Mouse (Mus musculus): Measurements from ENCODE around the gene Gnas. TPM values are rescaled to one million over a fixed set of nuclear protein-coding genes. Genes with fewer than 3 reads are reported as not detected.
A peak's percentile ranks its signal among the peaks of the same experiment; 100 is the strongest.

Gnas gene
- 1,800 and 1,897 TPM in 2 replicates for polyA plus RNA-seq (2014; fragmentation: Nextera tagmentation; extraction: Ambion mirVana)

GRCm38 (mm10) chr2:174284011-174284410 is at the start of gene Gnas:
Gene Gnas, plus strand, starts transcription at chr2:174284320.
- peak within 1 kb of the TSS; percentile 49 for H3K4me2 ChIP-seq (replicated peaks)
- peaks cover 56% of the 10 kb centered on the region for H3K27me3 ChIP-seq (ENCODE audit: control insufficient read depth, insufficient read depth, low read length)
- H3K27ac ChIP-seq: no peak within 1 kb of the TSS
- WGBS: 60% methylated on average over 19 of the region's 19 CpGs
- H3K9ac ChIP-seq: no peak within 1 kb of the TSS; the same call in 1 of the 2 replicates
- 0 out of 2 replicates have a peak, but pooled peaks cover 3% of the 10 kb centered on the region for H3K4me1 ChIP-seq (replicated peaks; ENCODE audit: control insufficient read depth, insufficient read depth, low read length)
- peak within 1 kb of the TSS; percentile 26 for H3K4me3 ChIP-seq (replicated peaks; ENCODE audit: low read length)
- peak; percentile 50; the same call in 1 of the 2 replicates for ATAC-seq (ENCODE audit: low FRiP score)
- peaks cover 23% of the 10 kb centered on the region for H3K9me3 ChIP-seq (ENCODE audit: control insufficient read depth, low read length)
- DNase-seq (ENCODE audit: low spot score): peak; percentile 61
- peaks cover 61% of the 10 kb centered on the region for H3K36me3 ChIP-seq (replicated peaks; ENCODE audit: control insufficient read depth, insufficient read depth)

GRCm38 (mm10) chr2:174242431-174242830 is 41.7 kb upstream of the Gnas start:
- WGBS: 87% methylated on average over 5 of the region's 5 CpGs
- H3K4me2 ChIP-seq (replicated peaks): no peak overlapping the region
- no peaks in the 10 kb centered on the region for H3K4me1 ChIP-seq (replicated peaks; ENCODE audit: control insufficient read depth, insufficient read depth, low read length)
- H3K9ac ChIP-seq: no peak overlapping the region
- H3K27me3 ChIP-seq (ENCODE audit: control insufficient read depth, insufficient read depth, low read length): no peaks in the 10 kb centered on the region
- H3K36me3 ChIP-seq (replicated peaks; ENCODE audit: control insufficient read depth, insufficient read depth): no peaks in the 10 kb centered on the region
- ATAC-seq (ENCODE audit: low FRiP score) (no peak), DNase-seq (ENCODE audit: low spot score) (no peak)
- no peak overlapping the region for H3K27ac ChIP-seq
- H3K4me3 ChIP-seq (replicated peaks; ENCODE audit: low read length): no peak overlapping the region
- peaks cover 8% of the 10 kb centered on the region; the same call in 1 of the 2 replicates for H3K9me3 ChIP-seq (ENCODE audit: control insufficient read depth, low read length)

- H3K36me3 ChIP-seq (replicated peaks; ENCODE audit: control insufficient read depth, insufficient read depth): no peaks in the 10 kb centered on the region
- no peaks in the 10 kb centered on the region for H3K27me3 ChIP-seq (ENCODE audit: control insufficient read depth, insufficient read depth, low read length)
- DNase-seq (ENCODE audit: low spot score) (no peak), ATAC-seq (ENCODE audit: low FRiP score) (no peak)
- no peak overlapping the region for H3K4me2 ChIP-seq (replicated peaks)
- H3K4me3 ChIP-seq (replicated peaks; ENCODE audit: low read length): no peak overlapping the region
- no peaks in the 10 kb centered on the region for H3K4me1 ChIP-seq (replicated peaks; ENCODE audit: control insufficient read depth, insufficient read depth, low read length)
- H3K27ac ChIP-seq: no peak overlapping the region
- H3K9ac ChIP-seq: no peak overlapping the region
- no peaks in the 10 kb centered on the region for H3K9me3 ChIP-seq (ENCODE audit: control insufficient read depth, low read length)
Observed at GRCm38 (mm10) chr2:174251963-174252362, 32.2 kb upstream of the Gnas start.

DNA sequence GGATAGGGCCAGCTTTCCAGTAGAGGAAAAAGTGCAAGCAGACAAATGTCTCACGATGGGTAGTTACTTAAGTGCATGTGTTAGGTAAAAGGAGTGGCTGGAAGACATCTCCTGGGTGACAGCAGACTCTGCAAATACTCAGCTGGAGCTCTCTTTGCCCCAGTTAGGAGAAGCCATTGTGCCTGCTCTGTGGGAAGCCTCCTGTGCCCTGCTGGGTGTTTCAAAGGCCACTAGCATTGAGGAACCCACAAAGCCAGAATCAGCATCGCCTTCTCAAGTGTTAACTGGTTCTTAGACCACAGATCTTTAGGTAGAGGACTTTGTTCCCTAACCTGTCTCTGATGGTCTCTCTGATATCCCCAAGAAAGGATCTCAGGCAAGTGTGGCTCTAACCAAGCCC is 26.8 kb upstream of the Gnas start:
- DNase-seq (ENCODE audit: low spot score) (no peak), ATAC-seq (ENCODE audit: low FRiP score) (no peak)
- no peak overlapping the region for H3K4me3 ChIP-seq (replicated peaks; ENCODE audit: low read length)
- no peaks in the 10 kb centered on the region for H3K36me3 ChIP-seq (replicated peaks; ENCODE audit: control insufficient read depth, insufficient read depth)
- H3K9me3 ChIP-seq (ENCODE audit: control insufficient read depth, low read length): no peaks in the 10 kb centered on the region
- no peak overlapping the region for H3K27ac ChIP-seq
- H3K4me1 ChIP-seq (replicated peaks; ENCODE audit: control insufficient read depth, insufficient read depth, low read length): no peaks in the 10 kb centered on the region
- WGBS: 16% methylated on average over 2 of the region's 2 CpGs
- H3K4me2 ChIP-seq (replicated peaks): no peak overlapping the region
- H3K9ac ChIP-seq: no peak overlapping the region
- H3K27me3 ChIP-seq (ENCODE audit: control insufficient read depth, insufficient read depth, low read length): no peaks in the 10 kb centered on the region

DNA sequence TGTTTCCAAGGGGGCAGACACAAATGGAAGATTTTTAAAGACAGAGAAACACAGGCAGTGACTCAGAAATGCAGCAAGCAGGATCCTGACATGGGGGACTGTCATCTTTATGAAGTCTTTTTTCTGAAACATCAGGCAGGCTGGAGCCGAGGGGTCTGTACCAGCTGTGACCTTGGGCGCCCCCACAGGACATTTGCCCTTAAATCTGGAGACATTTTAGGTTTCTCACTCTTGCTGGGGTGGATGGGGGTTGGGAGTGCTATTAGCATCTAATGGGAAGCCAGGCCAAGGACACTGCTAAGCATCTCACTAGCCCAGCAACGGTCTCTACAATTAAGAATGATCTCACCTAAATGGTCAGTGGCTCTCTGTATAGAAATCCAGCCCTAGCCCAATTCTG is 24.1 kb upstream of the Gnas start:
- Histone ChIP-seq H3K4me3 (replicated peaks; ENCODE audit: low read length) (no peak overlapping the region), H3K27ac (no peak overlapping the region), H3K4me2 (replicated peaks) (no peak overlapping the region), H3K4me1 (replicated peaks; ENCODE audit: control insufficient read depth, insufficient read depth, low read length) (no peaks in the 10 kb centered on the region), H3K9me3 (ENCODE audit: control insufficient read depth, low read length) (no peaks in the 10 kb centered on the region), H3K9ac (no peak overlapping the region), H3K27me3 (ENCODE audit: control insufficient read depth, insufficient read depth, low read length) (no peaks in the 10 kb centered on the region), H3K36me3 (replicated peaks; ENCODE audit: control insufficient read depth, insufficient read depth) (no peaks in the 10 kb centered on the region)
- 15% methylated on average over 3 of the region's 3 CpGs for WGBS
- no peak for ATAC-seq (ENCODE audit: low FRiP score)
- no peak for DNase-seq (ENCODE audit: low spot score)

- ATAC-seq (ENCODE audit: low FRiP score) (no peak), DNase-seq (ENCODE audit: low spot score) (no peak)
- no peaks in the 10 kb centered on the region; the same call in 1 of the 2 replicates for H3K36me3 ChIP-seq (replicated peaks; ENCODE audit: control insufficient read depth, insufficient read depth)
- WGBS: 8% methylated on average over 4 of the region's 4 CpGs
- no peaks in the 10 kb centered on the region for H3K9me3 ChIP-seq (ENCODE audit: control insufficient read depth, low read length)
- no peaks in the 10 kb centered on the region for H3K4me1 ChIP-seq (replicated peaks; ENCODE audit: control insufficient read depth, insufficient read depth, low read length)
- H3K4me3 ChIP-seq (replicated peaks; ENCODE audit: low read length): no peak overlapping the region
- no peak overlapping the region for H3K27ac ChIP-seq
- no peaks in the 10 kb centered on the region for H3K27me3 ChIP-seq (ENCODE audit: control insufficient read depth, insufficient read depth, low read length)
- H3K4me2 ChIP-seq (replicated peaks): no peak overlapping the region
- no peak overlapping the region for H3K9ac ChIP-seq
Observed at GRCm38 (mm10) chr2:174260908-174261800, 23.0 kb upstream of the Gnas start.

DNA sequence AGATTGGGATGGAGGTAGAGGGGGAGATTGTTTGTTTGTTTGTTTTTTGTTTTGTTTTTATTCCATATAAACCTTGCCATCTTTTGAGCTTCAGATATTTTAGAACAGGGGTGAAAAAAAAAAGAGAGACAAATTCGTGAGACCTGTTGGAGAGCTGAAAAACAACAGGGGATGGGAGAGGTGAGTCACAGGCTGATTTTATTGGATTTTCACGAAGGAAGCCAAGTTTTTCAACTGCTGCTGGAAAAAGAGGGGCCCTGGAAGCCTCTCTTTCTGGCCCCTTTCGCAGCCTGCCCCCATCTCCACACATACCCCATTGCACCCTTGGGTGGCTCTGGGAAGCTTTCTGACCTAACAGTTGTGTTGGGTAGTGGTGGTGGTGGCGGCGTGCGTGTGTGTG is 22.3 kb upstream of the Gnas start:
- Histone ChIP-seq H3K4me1 (replicated peaks; ENCODE audit: control insufficient read depth, insufficient read depth, low read length) (no peaks in the 10 kb centered on the region), H3K4me2 (replicated peaks) (no peak overlapping the region), H3K4me3 (replicated peaks; ENCODE audit: low read length) (no peak overlapping the region), H3K36me3 (replicated peaks; ENCODE audit: control insufficient read depth, insufficient read depth) (peaks cover 3% of the 10 kb centered on the region; the same call in 1 of the 2 replicates), H3K9me3 (ENCODE audit: control insufficient read depth, low read length) (no peaks in the 10 kb centered on the region), H3K27ac (no peak overlapping the region), H3K27me3 (ENCODE audit: control insufficient read depth, insufficient read depth, low read length) (no peaks in the 10 kb centered on the region), H3K9ac (no peak overlapping the region)
- ATAC-seq (ENCODE audit: low FRiP score): no peak
- no peak for DNase-seq (ENCODE audit: low spot score)
- WGBS: 59% methylated on average over 6 of the region's 6 CpGs

DNA sequence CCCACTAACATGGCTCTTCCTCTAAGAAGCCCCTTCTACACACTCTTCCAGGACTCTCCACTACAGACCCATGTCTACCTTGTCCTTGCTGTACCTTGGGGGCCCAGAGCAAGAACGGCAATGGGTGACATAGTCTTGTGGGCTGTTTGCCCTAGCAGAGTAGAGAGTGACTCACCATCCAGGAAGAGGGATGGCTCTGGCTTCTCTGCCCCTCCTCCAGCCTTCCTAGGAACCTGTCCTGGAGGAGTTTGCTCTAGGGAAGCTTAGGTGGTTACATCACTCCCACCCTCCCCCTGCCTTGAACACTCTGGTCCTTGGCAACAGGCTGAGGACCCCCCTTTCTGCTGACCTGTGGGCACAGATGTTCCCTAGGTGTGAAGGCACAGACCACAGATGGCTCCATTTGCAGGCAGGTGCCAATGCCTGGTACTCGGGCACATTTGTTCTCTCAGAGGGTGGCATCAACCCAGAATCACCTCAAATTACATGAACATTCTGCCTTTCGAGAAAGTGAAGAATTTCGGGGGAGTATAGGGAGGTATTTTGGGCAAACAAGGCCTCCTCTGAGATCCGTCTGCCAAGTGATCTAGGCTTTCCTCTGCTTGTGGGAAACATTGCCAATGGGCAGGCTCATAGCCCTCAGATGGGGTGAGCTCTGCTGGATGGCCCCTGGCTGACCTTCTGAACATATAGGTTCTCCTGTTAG is 20.9 kb upstream of the Gnas start:
- H3K4me3 ChIP-seq (replicated peaks; ENCODE audit: low read length): no peak overlapping the region
- WGBS: 89% methylated on average over 5 of the region's 5 CpGs
- H3K27me3 ChIP-seq (ENCODE audit: control insufficient read depth, insufficient read depth, low read length): no peaks in the 10 kb centered on the region
- no peak overlapping the region for H3K4me2 ChIP-seq (replicated peaks)
- peaks cover 14% of the 10 kb centered on the region; the same call in 1 of the 2 replicates for H3K36me3 ChIP-seq (replicated peaks; ENCODE audit: control insufficient read depth, insufficient read depth)
- no peaks in the 10 kb centered on the region for H3K9me3 ChIP-seq (ENCODE audit: control insufficient read depth, low read length)
- no peak for ATAC-seq (ENCODE audit: low FRiP score)
- no peak overlapping the region for H3K27ac ChIP-seq
- H3K4me1 ChIP-seq (replicated peaks; ENCODE audit: control insufficient read depth, insufficient read depth, low read length): no peaks in the 10 kb centered on the region
- DNase-seq (ENCODE audit: low spot score): no peak
- no peak overlapping the region for H3K9ac ChIP-seq

DNA sequence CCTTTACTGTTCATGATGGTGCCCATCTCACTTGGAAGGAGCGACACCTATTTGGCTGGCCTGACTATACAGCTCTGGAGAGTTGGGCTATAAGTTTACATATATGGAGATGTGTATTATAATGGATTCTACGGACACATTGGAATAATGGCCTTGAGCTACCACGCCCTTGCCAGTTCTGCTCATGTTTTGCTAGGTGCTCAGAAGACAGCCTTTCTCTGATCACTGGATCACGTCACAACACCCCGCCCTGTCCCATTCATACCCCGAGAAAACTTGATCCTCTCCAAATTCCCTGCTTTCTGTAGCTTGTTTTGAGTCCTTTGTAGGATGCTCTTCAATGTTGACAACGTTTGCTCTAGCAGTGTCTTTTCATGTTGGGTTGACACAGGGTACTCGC is 19.9 kb upstream of the Gnas start:
- no peaks in the 10 kb centered on the region for H3K4me1 ChIP-seq (replicated peaks; ENCODE audit: control insufficient read depth, insufficient read depth, low read length)
- no peak for DNase-seq (ENCODE audit: low spot score)
- H3K9me3 ChIP-seq (ENCODE audit: control insufficient read depth, low read length): no peaks in the 10 kb centered on the region
- peaks cover 14% of the 10 kb centered on the region; the same call in 1 of the 2 replicates for H3K36me3 ChIP-seq (replicated peaks; ENCODE audit: control insufficient read depth, insufficient read depth)
- no peak overlapping the region for H3K27ac ChIP-seq
- no peak for ATAC-seq (ENCODE audit: low FRiP score)
- no peak overlapping the region for H3K4me2 ChIP-seq (replicated peaks)
- 81% methylated on average over 8 of the region's 8 CpGs for WGBS
- H3K4me3 ChIP-seq (replicated peaks; ENCODE audit: low read length): no peak overlapping the region
- H3K9ac ChIP-seq: no peak overlapping the region
- H3K27me3 ChIP-seq (ENCODE audit: control insufficient read depth, insufficient read depth, low read length): no peaks in the 10 kb centered on the region
